Mouse (Mus musculus) neutrophil, adult 59 days (primary cell): ENCODE measurements around the gene Gpat3. TPM values are rescaled to one million over a fixed set of nuclear protein-coding genes. Genes with fewer than 3 reads are reported as not detected.

Experiments
- total RNA-seq, 2 experiments: library from RNA; stranded (reverse); gene quantifications; 1 replicate in 1 of 2; 2 replicates in 1 of 2; pipeline ENCODE4 v1.2.4; 2023

The Gpat3 gene
- total RNA-seq = 10 to 100 TPM; 15.5 to 17.1 TPM

DNA sequence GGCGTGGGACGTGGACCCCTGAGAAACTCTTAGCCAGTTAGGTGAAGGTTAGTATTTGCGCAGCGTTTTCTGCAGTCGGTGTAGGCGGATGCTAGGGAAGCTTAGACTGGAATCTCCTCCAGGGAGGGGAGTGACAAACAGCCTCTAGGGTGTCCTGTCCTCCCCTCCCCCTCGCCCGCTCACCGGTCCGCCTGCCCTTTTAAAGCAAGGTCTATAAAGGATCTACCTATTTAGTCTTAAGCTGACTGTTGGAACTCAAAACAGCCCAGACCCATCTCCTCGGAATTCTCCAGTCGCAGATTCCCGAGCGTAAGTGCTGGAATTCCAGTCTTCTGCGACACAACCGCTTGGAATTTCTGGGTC is at the start of gene Gpat3:
Gpat3 (plus strand) TSS at position 229 of the 363 bp plus-strand sequence.

GRCm38 (mm10) chr5:100798165-100798860 is 47.2 kb upstream of the Gpat3 start, which contains the start of the genes Helq and Mrps18c:
Gene Helq, minus strand, starts transcription at chr5:100798598.
Gene Mrps18c, plus strand, starts transcription at chr5:100798627.

DNA sequence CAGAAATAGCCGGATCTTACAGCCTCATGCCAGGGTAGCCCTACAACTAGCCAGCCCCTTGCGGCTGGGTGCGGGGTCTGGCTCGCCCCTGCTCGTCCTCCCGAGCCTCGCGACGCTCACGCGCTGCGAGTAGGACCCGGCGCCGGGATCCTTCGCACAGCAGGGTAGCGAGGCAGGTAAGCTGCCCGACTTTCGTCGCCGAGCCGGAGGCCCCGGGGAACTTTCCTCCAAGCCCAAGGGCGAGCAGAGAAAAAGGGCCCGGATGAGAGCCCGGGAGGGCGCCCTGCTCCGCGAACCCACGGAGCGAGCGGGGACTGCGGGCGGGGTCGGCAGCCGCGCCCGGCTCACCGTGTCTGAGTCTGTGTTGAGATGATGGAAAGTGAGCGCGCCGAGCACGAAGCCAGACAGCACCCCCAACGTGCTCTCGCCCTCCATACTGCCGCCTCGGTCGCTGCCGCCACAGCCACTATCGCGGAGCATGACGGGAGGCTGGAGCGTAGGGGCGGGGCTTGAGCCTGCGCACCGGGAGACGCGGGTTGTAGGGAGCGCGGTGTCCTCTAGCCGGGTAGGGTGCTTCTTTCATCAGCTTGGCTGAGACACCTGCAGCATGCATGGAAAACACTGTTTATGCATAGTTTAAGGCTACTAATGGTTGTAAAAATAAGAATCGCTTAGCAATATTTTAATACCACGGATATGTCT is 24.9 kb upstream of the Gpat3 start, which contains the start of gene Abraxas1:
Abraxas1 (minus strand) TSS at position 483 of the 702 bp plus-strand sequence.

Other genes starting within 250 kb of the Gpat3 start
- 10 to 100 TPM; 12.4 to 14.3 TPM for gene Coq2, start 170.6 kb upstream of the Gpat3 start, total RNA-seq
- 10 to 100 TPM; 15.5 to 24.6 TPM for gene Hpse, start 126.0 kb upstream of the Gpat3 start, total RNA-seq
- gene Helq, start 47.1 kb upstream of the Gpat3 start, total RNA-seq = 1 to 10 TPM; 6.9 to 8.7 TPM
- 10 to 100 TPM; 58.9 to 64.5 TPM for gene Mrps18c, start 47.1 kb upstream of the Gpat3 start, total RNA-seq
- 1 to 10 TPM; 4.2 to 7.1 TPM for gene Abraxas1, start 24.7 kb upstream of the Gpat3 start, total RNA-seq